Mouse (Mus musculus) lung, postnatal 0 days (tissue): ENCODE data around the gene Zfp217.

Experiments
- CTCF ChIP-seq: IDR thresholded peaks from 2 replicates; pipeline ENCODE4 v1.5.1; 2016; ENCODE audit warnings: antibody characterized with exemption, mild to moderate bottlenecking
- EP300 ChIP-seq: IDR thresholded peaks from 2 replicates; pipeline ENCODE4 v1.6.1; 2016; ENCODE audit warnings: antibody characterized with exemption, mild to moderate bottlenecking, control low read depth

DNA sequence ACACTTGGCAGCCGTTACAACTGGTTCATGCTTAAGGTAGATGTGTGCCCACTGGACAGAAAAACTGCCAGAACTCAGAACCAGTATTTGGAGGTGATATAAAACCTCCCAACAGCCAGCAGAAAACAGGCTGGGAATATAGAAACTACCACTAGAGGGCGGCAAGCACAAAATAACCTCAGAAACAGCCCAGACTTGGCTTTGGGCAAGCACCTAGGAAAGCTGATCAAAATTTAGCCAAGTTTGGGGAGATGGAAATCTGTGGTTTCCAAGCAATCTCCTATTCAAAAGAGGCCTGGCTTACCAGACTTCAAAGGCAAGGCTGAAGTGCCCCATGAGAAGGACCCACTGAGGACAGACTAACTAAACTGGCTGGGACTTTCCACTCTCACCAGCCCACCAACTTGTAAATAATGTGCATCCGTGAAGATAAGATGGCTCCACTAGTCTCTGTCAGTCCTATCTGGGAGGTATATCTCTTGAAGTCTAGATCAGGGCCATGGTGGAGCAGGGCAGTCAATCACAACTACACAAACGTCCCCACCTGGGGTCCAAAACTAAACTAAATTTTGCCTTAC is 31.1 kb downstream of the Zfp217 start:
- TF ChIP-seq CTCF (peak; percentile 89), EP300 (peak; percentile 36; the same call in 1 of the 2 replicates)
